Mouse (Mus musculus): ENCODE measurements around the gene Gm45753. TPM values are rescaled to one million over a fixed set of nuclear protein-coding genes. Genes with fewer than 3 reads are reported as not detected.

Gene Gm45753
- total RNA-seq, 2 experiments from 2014 or later, result not detected

Other genes starting within 250 kb of the Gm45753 start
- gene Mtnr1a, start 239.3 kb downstream of the Gm45753 start, total RNA-seq (2014; fragmentation: Nextera tagmentation), result not detected in 2 replicates
- gene Mtnr1a, start 239.3 kb downstream of the Gm45753 start, total RNA-seq (2017), result not detected in 2 replicates
- gene F11, start 46.4 kb downstream of the Gm45753 start, total RNA-seq (2014; fragmentation: Nextera tagmentation), result not detected in 2 replicates
- not detected in 2 replicates for gene F11, start 46.4 kb downstream of the Gm45753 start, total RNA-seq (2017)
- gene Klkb1, start 13.6 kb downstream of the Gm45753 start, total RNA-seq (2014; fragmentation: Nextera tagmentation), result not detected in 2 replicates
- gene Klkb1, start 13.6 kb downstream of the Gm45753 start, total RNA-seq (2017), result not detected in 2 replicates
- 7.0 and 7.8 TPM in 2 replicates for gene Cyp4v3, start 24.8 kb upstream of the Gm45753 start, total RNA-seq (2014; fragmentation: Nextera tagmentation)
- 10.3 and 12.5 TPM in 2 replicates for gene Cyp4v3, start 24.8 kb upstream of the Gm45753 start, total RNA-seq (2017)
- gene Fam149a, start 73.8 kb upstream of the Gm45753 start, total RNA-seq (2014; fragmentation: Nextera tagmentation), result 0.13 TPM in 1 of 2 replicates, not detected in the other
- 0.13 TPM in 1 of 2 replicates, not detected in the other for gene Fam149a, start 73.8 kb upstream of the Gm45753 start, total RNA-seq (2017)
- gene Tlr3, start 102.6 kb upstream of the Gm45753 start, total RNA-seq (2014; fragmentation: Nextera tagmentation), result 1.9 and 6.2 TPM in 2 replicates
- not detected in 2 replicates for gene Tlr3, start 102.6 kb upstream of the Gm45753 start, total RNA-seq (2017)
- gene Sorbs2, start 199.3 kb upstream of the Gm45753 start, total RNA-seq (2014; fragmentation: Nextera tagmentation), result not detected in 2 replicates
- gene Sorbs2, start 199.3 kb upstream of the Gm45753 start, total RNA-seq (2017), result not detected in 2 replicates